Mouse (Mus musculus) olfactory bulb, adult 2 months (tissue): ENCODE results near the gene Unc5a.

Experiments
- CTCF ChIP-seq: fragments of 200-500 bp; IDR thresholded peaks from 2 replicates; pipeline ENCODE4 v1.5.1; 2012; ENCODE audit warnings: low read depth, mild to moderate bottlenecking, low read length, moderate library complexity; ENCODE audit not compliant: insufficient read depth
- POLR2A ChIP-seq: fragments of 200-500 bp; IDR thresholded peaks from 2 replicates; pipeline ENCODE4 v1.6.1; 2012; ENCODE audit warnings: mild to moderate bottlenecking, low read depth, low read length, moderate library complexity; ENCODE audit not compliant: insufficient read depth

GRCm38 (mm10) chr13:54945332-54945731 is 3.9 kb upstream of the Unc5a start:
- TF ChIP-seq CTCF: no peak
- TF ChIP-seq POLR2A: no peak
